Mouse (Mus musculus): ENCODE data around the gene Chd1. TPM values are rescaled to one million over a fixed set of nuclear protein-coding genes. Genes with fewer than 3 reads are reported as not detected.
A peak's percentile ranks its signal among the peaks of the same experiment; 100 is the strongest.

The Chd1 gene
- polyA plus RNA-seq, 1 experiment, result 30.4 TPM

DNA sequence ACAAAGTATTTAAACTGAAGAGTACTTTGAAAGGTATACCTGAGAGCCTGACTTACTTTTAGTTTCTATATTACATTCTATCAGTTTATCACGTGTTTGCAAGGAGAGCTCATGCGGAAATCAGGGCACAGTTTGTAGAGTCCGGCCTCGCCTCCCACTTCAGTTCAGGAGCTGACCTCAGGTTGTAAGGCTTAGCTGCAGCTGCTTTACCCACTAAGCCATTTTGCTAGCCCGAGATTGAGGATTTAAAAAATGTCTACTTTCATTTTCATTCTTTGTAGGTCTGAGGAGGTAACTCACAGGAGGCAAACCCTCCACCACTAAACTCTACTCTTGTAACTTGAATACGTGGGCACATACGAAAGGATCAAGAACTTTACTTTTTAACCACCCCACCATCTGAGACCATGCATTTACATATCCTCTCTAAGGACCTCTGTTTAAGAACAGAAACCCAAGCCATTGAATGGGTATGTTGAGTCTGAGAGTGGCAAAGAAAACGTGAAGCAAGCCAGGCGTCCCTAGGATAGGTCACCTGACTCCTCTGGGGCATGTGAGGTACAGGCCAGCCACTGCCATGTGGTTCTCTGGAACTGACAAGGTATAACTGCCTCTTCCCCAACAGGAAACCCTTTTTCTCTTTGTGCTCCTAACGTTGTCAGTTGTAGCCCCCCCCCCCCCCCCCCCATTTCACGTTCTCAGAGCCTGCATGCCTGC, 111.8 kb downstream of the Chd1 start:
- no peak overlapping the region for H3K4me3 ChIP-seq (ENCODE audit: control insufficient read depth, insufficient read depth, low read length)
- no peaks in the 10 kb centered on the region for H3K27me3 ChIP-seq (ENCODE audit: control insufficient read depth, insufficient read depth, low read length)
- peak overlapping the region; percentile 69 for H3K27ac ChIP-seq (ENCODE audit: control insufficient read depth, insufficient read depth, low read length)
- H3K36me3 ChIP-seq (ENCODE audit: control insufficient read depth, insufficient read depth, low read length), result no peaks in the 10 kb centered on the region
- WGBS, result 29% methylated on average over 11 of the region's 11 CpGs
- H3K4me1 ChIP-seq (replicated peaks; ENCODE audit: control insufficient read depth, insufficient read depth, low read length), result peaks cover 30% of the 10 kb centered on the region
- DNase-seq, result no peak
- TF ChIP-seq CTCF (IDR thresholded peaks at IDR 0.05; ENCODE audit: borderline replicate concordance, control insufficient read depth, extremely low read depth, insufficient read depth, low read length, poor library complexity), result no peak
- no peak for TF ChIP-seq POLR2A (IDR thresholded peaks at IDR 0.05; ENCODE audit: control insufficient read depth, extremely low read depth, insufficient read depth, low read length, poor library complexity)

DNA sequence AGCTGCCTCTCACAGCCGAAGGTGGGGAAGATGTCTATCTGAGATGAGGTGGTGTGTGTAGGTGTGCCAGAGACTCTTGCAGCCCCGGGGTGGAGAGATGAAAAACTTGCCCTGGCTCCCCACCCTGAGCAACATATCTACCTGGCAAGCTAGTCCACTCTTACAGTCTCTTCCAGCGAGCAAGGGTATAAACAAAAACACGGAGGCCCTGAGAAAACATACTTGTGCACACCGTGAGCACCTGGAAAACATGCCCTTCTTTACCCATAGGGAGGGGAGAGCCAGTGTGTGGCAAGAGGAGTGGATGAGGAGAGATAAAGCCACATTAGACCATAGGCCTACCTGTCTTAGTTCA, 112.3 kb downstream of the Chd1 start:
- Histone ChIP-seq H3K27me3 (ENCODE audit: control insufficient read depth, insufficient read depth, low read length) (no peaks in the 10 kb centered on the region), H3K4me1 (replicated peaks; ENCODE audit: control insufficient read depth, insufficient read depth, low read length) (peaks cover 29% of the 10 kb centered on the region), H3K36me3 (ENCODE audit: control insufficient read depth, insufficient read depth, low read length) (no peaks in the 10 kb centered on the region), H3K27ac (ENCODE audit: control insufficient read depth, insufficient read depth, low read length) (peak overlapping the region; percentile 27; the same call in 1 of the 2 replicates), H3K4me3 (ENCODE audit: control insufficient read depth, insufficient read depth, low read length) (no peak overlapping the region)
- DNase-seq, result no peak
- WGBS, result 38% methylated on average over 5 of the region's 5 CpGs
- TF ChIP-seq CTCF (IDR thresholded peaks at IDR 0.05; ENCODE audit: borderline replicate concordance, control insufficient read depth, extremely low read depth, insufficient read depth, low read length, poor library complexity) (no peak), POLR2A (IDR thresholded peaks at IDR 0.05; ENCODE audit: control insufficient read depth, extremely low read depth, insufficient read depth, low read length, poor library complexity) (no peak)

GRCm38 (mm10) chr17:15817634-15818033, 112.9 kb downstream of the Chd1 start:
- H3K4me3 ChIP-seq (ENCODE audit: control insufficient read depth, insufficient read depth, low read length), result no peak overlapping the region
- no peaks in the 10 kb centered on the region for H3K27me3 ChIP-seq (ENCODE audit: control insufficient read depth, insufficient read depth, low read length)
- 92% methylated on average over 2 of the region's 2 CpGs for WGBS
- no peaks in the 10 kb centered on the region for H3K36me3 ChIP-seq (ENCODE audit: control insufficient read depth, insufficient read depth, low read length)
- peaks cover 28% of the 10 kb centered on the region for H3K4me1 ChIP-seq (replicated peaks; ENCODE audit: control insufficient read depth, insufficient read depth, low read length)
- H3K27ac ChIP-seq (ENCODE audit: control insufficient read depth, insufficient read depth, low read length), result no peak overlapping the region
- DNase-seq, result no peak
- no peak for TF ChIP-seq CTCF (IDR thresholded peaks at IDR 0.05; ENCODE audit: borderline replicate concordance, control insufficient read depth, extremely low read depth, insufficient read depth, low read length, poor library complexity)
- no peak for TF ChIP-seq POLR2A (IDR thresholded peaks at IDR 0.05; ENCODE audit: control insufficient read depth, extremely low read depth, insufficient read depth, low read length, poor library complexity)

GRCm38 (mm10) chr17:15818372-15818771, 113.6 kb downstream of the Chd1 start:
- H3K27ac ChIP-seq (ENCODE audit: control insufficient read depth, insufficient read depth, low read length), result no peak overlapping the region
- no peaks in the 10 kb centered on the region for H3K36me3 ChIP-seq (ENCODE audit: control insufficient read depth, insufficient read depth, low read length)
- WGBS, result 97% methylated on average over 8 of the region's 8 CpGs
- no peak overlapping the region for H3K4me3 ChIP-seq (ENCODE audit: control insufficient read depth, insufficient read depth, low read length)
- no peak for DNase-seq
- no peaks in the 10 kb centered on the region for H3K27me3 ChIP-seq (ENCODE audit: control insufficient read depth, insufficient read depth, low read length)
- H3K4me1 ChIP-seq (replicated peaks; ENCODE audit: control insufficient read depth, insufficient read depth, low read length), result peaks cover 28% of the 10 kb centered on the region
- no peak for TF ChIP-seq CTCF (IDR thresholded peaks at IDR 0.05; ENCODE audit: borderline replicate concordance, control insufficient read depth, extremely low read depth, insufficient read depth, low read length, poor library complexity)
- TF ChIP-seq POLR2A (IDR thresholded peaks at IDR 0.05; ENCODE audit: control insufficient read depth, extremely low read depth, insufficient read depth, low read length, poor library complexity), result no peak

- Histone ChIP-seq H3K36me3 (ENCODE audit: control insufficient read depth, insufficient read depth, low read length) (no peaks in the 10 kb centered on the region), H3K27ac (ENCODE audit: control insufficient read depth, insufficient read depth, low read length) (no peak overlapping the region), H3K4me1 (replicated peaks; ENCODE audit: control insufficient read depth, insufficient read depth, low read length) (peaks cover 22% of the 10 kb centered on the region), H3K4me3 (ENCODE audit: control insufficient read depth, insufficient read depth, low read length) (no peak overlapping the region), H3K27me3 (ENCODE audit: control insufficient read depth, insufficient read depth, low read length) (no peaks in the 10 kb centered on the region; the same call in 1 of the 2 replicates)
- WGBS, result 89% methylated on average over 6 of the region's 6 CpGs
- TF ChIP-seq CTCF (IDR thresholded peaks at IDR 0.05; ENCODE audit: borderline replicate concordance, control insufficient read depth, extremely low read depth, insufficient read depth, low read length, poor library complexity) (no peak), POLR2A (IDR thresholded peaks at IDR 0.05; ENCODE audit: control insufficient read depth, extremely low read depth, insufficient read depth, low read length, poor library complexity) (no peak)
- no peak for DNase-seq
Measured at GRCm38 (mm10) chr17:15820146-15820545, 115.4 kb downstream of the Chd1 start.

DNA sequence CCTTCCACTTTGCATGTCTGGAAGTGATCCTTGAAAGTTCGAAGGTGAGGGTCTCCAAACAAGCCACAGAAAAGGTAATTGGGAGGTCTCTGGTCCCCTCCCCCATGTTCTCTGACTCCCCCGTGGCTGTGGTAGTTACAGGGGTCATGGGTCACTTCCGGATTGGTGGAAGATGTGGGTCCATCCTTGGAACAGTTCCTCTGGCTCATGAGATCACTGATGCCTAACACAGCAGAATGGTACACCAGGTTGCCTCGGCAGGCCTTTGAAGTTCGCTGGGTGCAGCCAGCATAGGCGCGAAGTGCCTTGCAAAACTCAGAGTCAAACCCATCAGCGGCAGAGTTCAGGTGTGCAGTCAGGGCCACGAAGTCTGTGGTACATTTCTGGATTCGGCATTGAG, 116.0 kb downstream of the Chd1 start:
- Histone ChIP-seq H3K4me1 (replicated peaks; ENCODE audit: control insufficient read depth, insufficient read depth, low read length) (peaks cover 23% of the 10 kb centered on the region), H3K36me3 (ENCODE audit: control insufficient read depth, insufficient read depth, low read length) (no peaks in the 10 kb centered on the region), H3K4me3 (ENCODE audit: control insufficient read depth, insufficient read depth, low read length) (no peak overlapping the region), H3K27me3 (ENCODE audit: control insufficient read depth, insufficient read depth, low read length) (peaks cover 6% of the 10 kb centered on the region; the same call in 1 of the 2 replicates), H3K27ac (ENCODE audit: control insufficient read depth, insufficient read depth, low read length) (no peak overlapping the region)
- TF ChIP-seq CTCF (IDR thresholded peaks at IDR 0.05; ENCODE audit: borderline replicate concordance, control insufficient read depth, extremely low read depth, insufficient read depth, low read length, poor library complexity) (no peak), POLR2A (IDR thresholded peaks at IDR 0.05; ENCODE audit: control insufficient read depth, extremely low read depth, insufficient read depth, low read length, poor library complexity) (no peak)
- 77% methylated on average over 10 of the region's 10 CpGs for WGBS
- no peak for DNase-seq

All from thymus, adult 2 months (tissue).